Mouse (Mus musculus) myocyte (in vitro differentiated cells): ENCODE measurements at regions not wholly inside any gene's neighbourhood (a gene's known extent, or its start where the extent isn't known, plus 50 kb on each side); places are given as distances from the start of the nearest gene placed in this dataset.

Experiments used
- H3K27me3 ChIP-seq: one replicate; pipeline ENCODE4 v1.6.1; 2011; ENCODE audit not compliant: control insufficient read depth, insufficient read depth, insufficient read length
- H3K36me3 ChIP-seq: one replicate; pipeline ENCODE4 v1.6.1; 2011; ENCODE audit not compliant: control insufficient read depth, insufficient read depth
- H3K4me2 ChIP-seq: one replicate; pipeline ENCODE4 v1.6.1; 2011; ENCODE audit warnings: low read depth, control low read depth
- H3K4me3 ChIP-seq: one replicate; pipeline ENCODE4 v1.5.1; 2011; ENCODE audit warnings: mild to moderate bottlenecking, control low read depth, moderate library complexity
- H3K79me2 ChIP-seq: one replicate; pipeline ENCODE4 v1.6.1; 2011; ENCODE audit not compliant: control insufficient read depth, insufficient read depth
- H3ac ChIP-seq: one replicate; pipeline ENCODE4 v1.6.1; 2011; ENCODE audit not compliant: control insufficient read depth, insufficient read length
- CEBPB ChIP-seq: IDR thresholded peaks from 2 replicates; pipeline ENCODE4 v1.6.1; 2011; ENCODE audit warnings: mild to moderate bottlenecking, moderate library complexity; ENCODE audit not compliant: poor library complexity, insufficient read depth, severe bottlenecking
- E2F4 ChIP-seq: IDR thresholded peaks from one replicate; pipeline ENCODE4 v1.6.1; 2011; ENCODE audit warnings: mild to moderate bottlenecking, control low read depth, moderate library complexity; ENCODE audit not compliant: insufficient read depth
- MAX ChIP-seq: IDR thresholded peaks from one replicate; pipeline ENCODE4 v1.6.1; 2011; ENCODE audit warnings: low read depth, mild to moderate bottlenecking, control low read depth
- MYOD1 ChIP-seq, 3 experiments: IDR thresholded peaks; one replicate each; pipeline ENCODE4 v1.6.1; 2011; ENCODE audit warnings: control low read depth in 2 of 3, low read depth in 2 of 3, mild to moderate bottlenecking in 2 of 3, moderate library complexity in 1 of 3; ENCODE audit not compliant: insufficient read length in 2 of 3, control insufficient read depth in 1 of 3
- MYOG ChIP-seq, 3 experiments: IDR thresholded peaks; one replicate each; pipeline ENCODE4 v1.6.1; 2011; ENCODE audit warnings: control low read depth in 2 of 3, low read depth in 2 of 3, mild to moderate bottlenecking in 2 of 3; ENCODE audit not compliant: insufficient read length in 2 of 3, control insufficient read depth in 1 of 3, insufficient read depth in 1 of 3
- POLR2A ChIP-seq: IDR thresholded peaks from one replicate; pipeline ENCODE4 v1.6.1; 2011; ENCODE audit warnings: low read depth, mild to moderate bottlenecking, control low read depth, moderate library complexity; ENCODE audit not compliant: insufficient read length
- POLR2AphosphoS2 ChIP-seq: IDR thresholded peaks from one replicate; pipeline ENCODE4 v1.6.1; 2011; ENCODE audit warnings: low read depth, control low read depth; ENCODE audit not compliant: insufficient read length
- REST ChIP-seq: IDR thresholded peaks from one replicate; pipeline ENCODE4 v1.6.1; 2011; ENCODE audit warnings: mild to moderate bottlenecking, control low read depth, moderate library complexity; ENCODE audit not compliant: insufficient read depth, insufficient read length
- SRF ChIP-seq: IDR thresholded peaks from one replicate; pipeline ENCODE4 v1.6.1; 2011; ENCODE audit warnings: low read depth; ENCODE audit not compliant: control insufficient read depth, insufficient read length
- TCF12 ChIP-seq: IDR thresholded peaks from one replicate; pipeline ENCODE4 v1.6.1; 2011; ENCODE audit warnings: mild to moderate bottlenecking, control low read depth; ENCODE audit not compliant: poor library complexity, insufficient read depth, severe bottlenecking
- TCF3 ChIP-seq: IDR thresholded peaks from one replicate; pipeline ENCODE4 v1.6.1; 2011; ENCODE audit warnings: low read depth, control low read depth; ENCODE audit not compliant: insufficient read length
- USF1 ChIP-seq: IDR thresholded peaks from one replicate; pipeline ENCODE4 v1.6.1; 2011; ENCODE audit warnings: low read depth, mild to moderate bottlenecking, control low read depth, moderate library complexity

- TF ChIP-seq POLR2AphosphoS2 (no peak), USF1 (no peak), MYOD1 (IDR thresholded peaks at IDR 0.05; ENCODE audit: control insufficient read depth in 1 of 3, insufficient read length in 2 of 3, low read depth in 2 of 3) (no peak), MYOG (IDR thresholded peaks at IDR 0.05; ENCODE audit: control insufficient read depth in 1 of 3, insufficient read depth in 1 of 3, insufficient read length in 2 of 3, low read depth in 2 of 3) (no peak), SRF (no peak), MAX (no peak), TCF12 (no peak), TCF3 (no peak), E2F4 (no peak), REST (no peak), CEBPB (no peak), POLR2A (no peak)
- Histone ChIP-seq H3ac (no peak overlapping the region), H3K4me3 (no peak overlapping the region), H3K4me2 (no peak overlapping the region), H3K79me2 (no peaks in the 10 kb centered on the region), H3K36me3 (no peaks in the 10 kb centered on the region), H3K27me3 (peaks cover 7% of the 10 kb centered on the region)
Measured at GRCm38 (mm10) chr3:51121703-51122540, 102.3 kb upstream of the Noct start.

DNA sequence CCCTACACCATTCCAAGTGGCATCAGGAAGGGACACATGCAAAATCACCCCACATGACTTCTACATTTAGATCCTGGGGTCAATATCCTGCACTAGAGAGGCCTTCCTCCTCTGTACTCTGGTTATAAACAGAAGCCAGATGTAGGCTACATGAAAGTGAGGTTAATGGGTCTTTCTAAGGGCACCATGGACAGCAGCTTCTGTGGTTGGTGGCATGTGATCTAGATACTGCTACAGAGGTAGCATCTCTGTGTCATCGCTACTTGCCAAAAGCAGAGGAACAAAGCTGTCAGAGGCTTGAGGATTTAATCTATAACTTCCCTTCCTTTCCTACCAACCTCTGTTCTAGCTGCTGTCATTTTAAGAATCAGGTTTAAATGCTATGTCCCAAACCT, 101.7 kb upstream of the Noct start:
- no peak for TF ChIP-seq TCF3
- TF ChIP-seq REST: peak; percentile 53
- no peak overlapping the region for H3K4me3 ChIP-seq
- no peaks in the 10 kb centered on the region for H3K36me3 ChIP-seq
- peaks cover 7% of the 10 kb centered on the region for H3K27me3 ChIP-seq
- no peak overlapping the region for H3ac ChIP-seq
- H3K4me2 ChIP-seq: no peak overlapping the region
- H3K79me2 ChIP-seq: no peaks in the 10 kb centered on the region

DNA sequence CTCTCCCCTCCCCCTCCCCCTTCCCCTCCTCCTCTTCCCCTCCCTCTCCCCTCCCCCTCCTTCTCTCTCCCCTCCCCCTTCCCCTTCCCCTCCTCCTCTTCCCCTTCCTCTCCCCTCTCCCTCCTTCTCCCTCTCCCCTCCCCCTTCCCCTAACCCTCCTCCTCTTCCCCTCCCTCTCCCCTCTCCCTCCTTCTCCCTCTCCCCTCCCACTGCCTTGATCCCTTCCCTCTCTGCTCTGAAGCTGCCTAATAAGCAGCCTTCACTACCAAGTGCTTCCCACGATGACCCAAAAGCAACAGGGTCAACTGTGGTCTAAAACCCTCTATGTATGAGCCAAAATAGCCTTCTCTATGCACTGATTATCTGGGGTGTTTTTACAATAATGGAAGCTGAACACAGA, 96.4 kb upstream of the Noct start:
- peaks cover 7% of the 10 kb centered on the region for H3K27me3 ChIP-seq
- no peaks in the 10 kb centered on the region for H3K79me2 ChIP-seq
- H3ac ChIP-seq: no peak overlapping the region
- no peaks in the 10 kb centered on the region for H3K36me3 ChIP-seq
- H3K4me2 ChIP-seq: no peak overlapping the region
- no peak overlapping the region for H3K4me3 ChIP-seq
- TF ChIP-seq TCF3: no peak
- no peak for TF ChIP-seq REST
- no peak for TF ChIP-seq TCF12
- TF ChIP-seq E2F4: no peak
- TF ChIP-seq CEBPB: no peak
- TF ChIP-seq MYOG (IDR thresholded peaks at IDR 0.05; ENCODE audit: control insufficient read depth in 1 of 3, insufficient read depth in 1 of 3, insufficient read length in 2 of 3, low read depth in 2 of 3): no peak
- no peak for TF ChIP-seq USF1
- TF ChIP-seq MYOD1 (IDR thresholded peaks at IDR 0.05; ENCODE audit: control insufficient read depth in 1 of 3, insufficient read length in 2 of 3, low read depth in 2 of 3): no peak
- no peak for TF ChIP-seq POLR2A
- no peak for TF ChIP-seq SRF
- no peak for TF ChIP-seq MAX
- TF ChIP-seq POLR2AphosphoS2: no peak

- no peaks in the 10 kb centered on the region for H3K36me3 ChIP-seq
- H3ac ChIP-seq: no peak overlapping the region
- H3K79me2 ChIP-seq: no peaks in the 10 kb centered on the region
- H3K27me3 ChIP-seq: peaks cover 7% of the 10 kb centered on the region
- no peak overlapping the region for H3K4me3 ChIP-seq
- no peak overlapping the region for H3K4me2 ChIP-seq
- no peak for TF ChIP-seq SRF
- TF ChIP-seq CEBPB: no peak
- TF ChIP-seq E2F4: no peak
- no peak for TF ChIP-seq POLR2A
Measured at GRCm38 (mm10) chr3:51128491-51129155, 95.6 kb upstream of the Noct start.

- Histone ChIP-seq H3K4me2 (no peak overlapping the region), H3K79me2 (no peaks in the 10 kb centered on the region), H3K36me3 (no peaks in the 10 kb centered on the region), H3K4me3 (no peak overlapping the region), H3ac (no peak overlapping the region), H3K27me3 (peaks cover 7% of the 10 kb centered on the region)
- TF ChIP-seq SRF: no peak
- no peak for TF ChIP-seq REST
- no peak for TF ChIP-seq POLR2AphosphoS2
- TF ChIP-seq MAX: no peak
- TF ChIP-seq CEBPB: no peak
- no peak for TF ChIP-seq MYOG (IDR thresholded peaks at IDR 0.05; ENCODE audit: control insufficient read depth in 1 of 3, insufficient read depth in 1 of 3, insufficient read length in 2 of 3, low read depth in 2 of 3)
- no peak for TF ChIP-seq TCF12
- TF ChIP-seq TCF3: no peak
- no peak for TF ChIP-seq USF1
Measured at GRCm38 (mm10) chr3:51130709-51131108, 93.5 kb upstream of the Noct start.
